Mouse (Mus musculus) limb, embryonic 14.5 days (tissue): Measurements from ENCODE around the gene Sfswap. TPM values are rescaled to one million over a fixed set of nuclear protein-coding genes. Genes with fewer than 3 reads are reported as not detected.

Experiments
- ATAC-seq: fragments of 200-750 bp; cut with Nextera tagmentation; 2 replicates; pipeline ENCODE4 v1.8.0; 2017; ENCODE audit warnings: low read depth, moderate number of reproducible peaks, moderate TSS enrichment; ENCODE audit not compliant: low FRiP score
- DNase-seq: peaks from one replicate; pipeline ENCODE4 v3.0.0-alpha.2; 2015; ENCODE audit warnings: low spot score
- H3K27ac ChIP-seq: fragments of 300-500 bp; sonication (generic); replicated peaks from 2 replicates; pipeline ENCODE4 v1.5.1; 2014; ENCODE audit warnings: low read depth, mild to moderate bottlenecking, low read length, moderate library complexity, mixed read lengths
- H3K27me3 ChIP-seq: fragments of 300-500 bp; sonication (generic); 2 replicates; pipeline ENCODE4 v1.6.1; 2014; ENCODE audit warnings: low read length, mixed read lengths; ENCODE audit not compliant: control insufficient read depth, insufficient read depth
- H3K36me3 ChIP-seq: fragments of 300-500 bp; sonication (generic); 2 replicates; pipeline ENCODE4 v1.6.1; 2014; ENCODE audit warnings: mild to moderate bottlenecking, low read length, moderate library complexity, mixed read lengths; ENCODE audit not compliant: control insufficient read depth, insufficient read depth
- H3K4me1 ChIP-seq: fragments of 300-500 bp; sonication (generic); 2 replicates; pipeline ENCODE4 v1.6.1; 2014; ENCODE audit warnings: antibody characterized with exemption, low read length, mixed read lengths; ENCODE audit not compliant: control insufficient read depth, insufficient read depth
- H3K4me2 ChIP-seq: fragments of 300-500 bp; sonication (generic); replicated peaks from 2 replicates; pipeline ENCODE4 v1.6.1; 2014; ENCODE audit warnings: low read depth, mild to moderate bottlenecking, low read length, moderate library complexity; ENCODE audit not compliant: severe bottlenecking
- H3K4me3 ChIP-seq: fragments of 300-500 bp; sonication (generic); replicated peaks from 2 replicates; pipeline ENCODE4 v1.5.1; 2014; ENCODE audit warnings: low read length
- H3K9ac ChIP-seq: fragments of 300-500 bp; sonication (generic); 2 replicates; pipeline ENCODE4 v1.6.1; 2014; ENCODE audit warnings: mild to moderate bottlenecking, low read depth, low read length, moderate library complexity; ENCODE audit not compliant: severe bottlenecking
- H3K9me3 ChIP-seq: fragments of 300-500 bp; sonication (generic); 2 replicates; pipeline ENCODE4 v1.6.1; 2016; ENCODE audit warnings: low read length; ENCODE audit not compliant: control insufficient read depth
- POLR2A ChIP-seq: fragments of 200-500 bp; IDR thresholded peaks from 2 replicates; pipeline ENCODE4 v1.8.0; 2012; ENCODE audit warnings: inconsistent platforms, mild to moderate bottlenecking, moderate library complexity, borderline replicate concordance; ENCODE audit not compliant: insufficient read depth, insufficient read length; ENCODE audit errors: extremely low read depth
- WGBS: fragments of 180-500 bp; shearing (Covaris S2); extraction: QIAGEN DNeasy Blood & Tissue Kit; methylation state at CpG from one replicate; pipeline ENCODE4 v1.1.7; 2014; 5-methylcytosine and 5-hydroxymethylcytosine counted together
- polyA plus RNA-seq, 2 experiments: library from polyadenylated mRNA; depleted of rRNA in 1 of 2; stranded (reverse) in 1 of 2; unstranded in 1 of 2; fragments of >200 nt; fragmentation: Nextera tagmentation in 1 of 2; extraction: Ambion mirVana in 1 of 2; gene quantifications; 2 replicates each; pipeline versions ENCODE4 v1.2.1 to v1.2.3; 2012 to 2014

The Sfswap gene
- polyA plus RNA-seq, 2 experiments = 53.8 to 178 TPM

DNA sequence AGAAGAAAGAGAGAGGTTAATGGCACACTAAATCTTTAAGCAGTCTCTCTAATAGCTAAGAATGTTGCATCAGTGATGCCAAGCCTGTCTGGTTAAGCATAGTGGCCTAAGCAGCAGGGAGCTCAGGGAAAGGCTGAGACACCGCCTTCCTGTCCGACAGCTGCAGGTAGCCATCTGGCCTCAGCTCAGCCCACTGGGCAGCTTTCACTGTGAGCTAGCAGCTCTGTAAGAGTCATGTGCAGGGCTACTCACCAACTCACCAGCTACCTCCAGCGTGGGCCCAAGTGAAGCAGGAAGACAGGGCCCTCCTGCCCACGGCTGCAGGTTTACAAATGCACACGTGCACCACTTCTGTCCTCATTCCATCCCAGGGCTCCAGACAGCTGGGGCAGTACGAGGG, 52.6 kb downstream of the Sfswap start:
- H3K36me3 ChIP-seq = peaks cover 98% of the 10 kb centered on the region
- WGBS = 88% methylated on average over 6 of the region's 6 CpGs
- H3K27ac ChIP-seq = no peak overlapping the region
- no peaks in the 10 kb centered on the region for H3K4me1 ChIP-seq
- no peak overlapping the region for H3K4me3 ChIP-seq
- H3K27me3 ChIP-seq = no peaks in the 10 kb centered on the region
- H3K9me3 ChIP-seq = no peaks in the 10 kb centered on the region
- ATAC-seq (no peak), DNase-seq (no peak)
- H3K4me2 ChIP-seq = no peak overlapping the region
- TF ChIP-seq POLR2A = no peak
- no peak overlapping the region for H3K9ac ChIP-seq

DNA sequence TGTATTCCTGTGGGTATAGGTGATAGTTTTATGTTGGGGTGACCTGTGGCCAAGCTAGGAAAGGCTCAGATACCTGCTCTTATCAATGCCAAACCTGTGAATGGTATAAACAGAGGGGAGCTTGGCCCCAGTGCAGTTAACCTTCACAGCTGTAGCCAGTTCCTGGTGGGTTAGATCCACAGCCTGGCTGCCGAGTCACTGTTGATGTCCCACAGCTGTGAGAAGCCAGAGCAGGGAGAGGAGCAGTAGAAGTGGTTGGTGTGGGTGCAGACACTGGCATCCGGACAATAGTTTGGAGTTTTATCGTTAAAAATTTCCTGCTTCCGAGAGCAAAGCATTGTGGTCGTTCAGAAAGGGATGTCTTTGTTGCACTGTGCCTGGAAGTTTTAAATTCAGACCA, 57.6 kb downstream of the Sfswap start:
- Histone ChIP-seq H3K27ac (no peak overlapping the region), H3K9ac (no peak overlapping the region), H3K4me3 (no peak overlapping the region), H3K4me1 (no peaks in the 10 kb centered on the region), H3K27me3 (no peaks in the 10 kb centered on the region), H3K36me3 (peaks cover 89% of the 10 kb centered on the region), H3K9me3 (no peaks in the 10 kb centered on the region), H3K4me2 (no peak overlapping the region)
- DNase-seq = no peak
- 85% methylated on average over 5 of the region's 5 CpGs for WGBS
- no peak for ATAC-seq
- TF ChIP-seq POLR2A = no peak

DNA sequence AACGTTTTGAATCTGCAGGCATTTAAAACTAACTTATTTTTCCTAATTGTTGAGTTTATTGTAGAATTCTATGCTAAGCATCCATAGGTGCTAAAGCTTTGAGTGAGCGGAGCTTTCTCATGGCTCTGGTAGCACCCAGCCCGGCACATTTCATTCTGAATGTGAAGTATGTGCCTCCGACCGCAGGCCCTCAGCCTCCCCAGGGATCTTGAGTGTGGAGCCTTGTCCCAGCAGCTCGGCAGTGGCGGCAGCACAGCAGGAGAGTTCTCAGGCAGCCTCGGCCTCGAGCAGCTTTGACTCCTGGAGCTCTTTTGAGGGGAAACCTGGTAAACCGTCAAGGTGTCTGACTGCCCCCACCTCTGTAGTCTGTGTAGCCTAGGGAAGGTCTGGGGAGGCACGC, 58.3 kb downstream of the Sfswap start:
- Histone ChIP-seq H3K9ac (no peak overlapping the region), H3K9me3 (no peaks in the 10 kb centered on the region), H3K4me2 (no peak overlapping the region), H3K4me1 (no peaks in the 10 kb centered on the region), H3K27ac (no peak overlapping the region), H3K4me3 (no peak overlapping the region), H3K36me3 (peaks cover 89% of the 10 kb centered on the region), H3K27me3 (no peaks in the 10 kb centered on the region)
- no peak for ATAC-seq
- no peak for DNase-seq
- 78% methylated on average over 11 of the region's 11 CpGs for WGBS
- TF ChIP-seq POLR2A = no peak

DNA sequence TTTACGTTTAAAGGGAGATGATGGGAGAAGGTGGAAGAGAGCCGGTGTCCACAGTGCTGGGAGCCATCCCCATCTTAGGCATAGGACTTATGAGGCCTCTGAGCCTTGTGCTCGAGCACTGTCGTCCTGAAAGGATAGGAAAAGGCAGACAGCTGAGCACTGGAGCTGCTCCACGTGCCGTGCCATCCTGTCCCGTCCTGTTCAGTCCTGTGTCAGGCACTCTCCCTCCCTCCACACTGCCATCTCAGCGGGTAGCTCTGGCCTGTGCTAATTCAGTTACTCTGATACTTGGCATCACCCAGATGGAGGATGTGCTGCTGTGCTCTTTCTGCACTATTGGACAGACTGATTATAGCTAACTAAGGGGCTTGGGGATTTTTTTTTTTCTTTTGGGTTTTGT, 61.3 kb downstream of the Sfswap start:
- H3K4me1 ChIP-seq = no peaks in the 10 kb centered on the region
- H3K9ac ChIP-seq = no peak overlapping the region
- H3K36me3 ChIP-seq = peaks cover 88% of the 10 kb centered on the region
- DNase-seq (no peak), ATAC-seq (no peak)
- 91% methylated on average over 8 of the region's 8 CpGs for WGBS
- TF ChIP-seq POLR2A = no peak
- H3K27ac ChIP-seq = no peak overlapping the region
- no peak overlapping the region for H3K4me2 ChIP-seq
- H3K4me3 ChIP-seq = no peak overlapping the region
- no peaks in the 10 kb centered on the region for H3K27me3 ChIP-seq
- no peaks in the 10 kb centered on the region for H3K9me3 ChIP-seq

DNA sequence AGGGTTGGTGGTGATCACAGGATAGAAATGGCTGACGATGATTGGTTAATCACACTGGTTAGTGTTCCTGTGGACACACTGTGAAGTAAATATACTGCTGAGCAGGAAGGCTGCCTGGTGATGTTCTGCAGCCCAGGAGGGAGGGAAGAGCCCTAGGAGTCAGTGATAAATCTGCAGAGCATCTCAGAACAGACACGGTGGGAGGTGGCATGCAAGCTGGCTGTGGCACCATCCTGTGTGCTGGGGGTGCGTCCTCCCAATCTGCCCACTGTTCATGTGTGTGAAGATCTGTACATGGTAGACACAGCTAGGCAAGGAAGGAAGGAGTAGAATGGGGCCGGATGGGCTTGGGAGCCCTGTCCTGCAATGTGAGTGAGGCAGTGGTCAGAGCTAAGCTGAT, 67.6 kb downstream of the Sfswap start:
- H3K9ac ChIP-seq = no peak overlapping the region
- no peaks in the 10 kb centered on the region for H3K4me1 ChIP-seq
- H3K9me3 ChIP-seq = no peaks in the 10 kb centered on the region
- no peak for DNase-seq
- H3K36me3 ChIP-seq = peaks cover 87% of the 10 kb centered on the region
- no peak overlapping the region for H3K27ac ChIP-seq
- H3K27me3 ChIP-seq = no peaks in the 10 kb centered on the region
- no peak for TF ChIP-seq POLR2A
- no peak for ATAC-seq
- WGBS = 100% methylated on average over 4 of the region's 4 CpGs
- H3K4me3 ChIP-seq = no peak overlapping the region
- H3K4me2 ChIP-seq = no peak overlapping the region

DNA sequence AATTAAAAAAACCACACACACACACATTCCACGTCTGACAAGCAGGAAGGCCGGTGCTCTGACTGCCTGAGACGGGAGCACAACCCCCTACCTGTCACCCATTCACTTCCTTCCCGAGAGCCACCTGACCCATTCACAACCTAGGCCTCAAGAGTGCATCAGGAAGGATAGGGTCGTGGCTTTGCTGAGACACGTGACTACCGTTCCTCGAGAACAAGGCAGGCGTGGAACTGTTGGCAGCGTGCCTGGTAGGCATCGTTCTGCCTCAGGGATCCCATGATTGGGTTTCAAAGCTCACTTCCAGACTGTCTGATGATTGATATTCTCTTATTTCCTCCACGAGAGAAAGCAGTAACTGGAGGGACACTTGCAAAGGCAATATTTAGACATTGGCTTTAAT, 77.2 kb downstream of the Sfswap start:
- no peak overlapping the region for H3K9ac ChIP-seq
- TF ChIP-seq POLR2A = no peak
- no peak overlapping the region for H3K4me3 ChIP-seq
- H3K27me3 ChIP-seq = peaks cover 13% of the 10 kb centered on the region
- H3K9me3 ChIP-seq = no peaks in the 10 kb centered on the region
- no peak overlapping the region for H3K4me2 ChIP-seq
- 0 out of 2 replicates have a peak, but pooled peaks cover 5% of the 10 kb centered on the region for H3K36me3 ChIP-seq
- ATAC-seq (no peak), DNase-seq (no peak)
- no peaks in the 10 kb centered on the region for H3K4me1 ChIP-seq
- WGBS = 50% methylated on average over 12 of the region's 12 CpGs
- no peak overlapping the region for H3K27ac ChIP-seq
